Mouse (Mus musculus): Measurements from ENCODE around the gene Nxnl1.

DNA sequence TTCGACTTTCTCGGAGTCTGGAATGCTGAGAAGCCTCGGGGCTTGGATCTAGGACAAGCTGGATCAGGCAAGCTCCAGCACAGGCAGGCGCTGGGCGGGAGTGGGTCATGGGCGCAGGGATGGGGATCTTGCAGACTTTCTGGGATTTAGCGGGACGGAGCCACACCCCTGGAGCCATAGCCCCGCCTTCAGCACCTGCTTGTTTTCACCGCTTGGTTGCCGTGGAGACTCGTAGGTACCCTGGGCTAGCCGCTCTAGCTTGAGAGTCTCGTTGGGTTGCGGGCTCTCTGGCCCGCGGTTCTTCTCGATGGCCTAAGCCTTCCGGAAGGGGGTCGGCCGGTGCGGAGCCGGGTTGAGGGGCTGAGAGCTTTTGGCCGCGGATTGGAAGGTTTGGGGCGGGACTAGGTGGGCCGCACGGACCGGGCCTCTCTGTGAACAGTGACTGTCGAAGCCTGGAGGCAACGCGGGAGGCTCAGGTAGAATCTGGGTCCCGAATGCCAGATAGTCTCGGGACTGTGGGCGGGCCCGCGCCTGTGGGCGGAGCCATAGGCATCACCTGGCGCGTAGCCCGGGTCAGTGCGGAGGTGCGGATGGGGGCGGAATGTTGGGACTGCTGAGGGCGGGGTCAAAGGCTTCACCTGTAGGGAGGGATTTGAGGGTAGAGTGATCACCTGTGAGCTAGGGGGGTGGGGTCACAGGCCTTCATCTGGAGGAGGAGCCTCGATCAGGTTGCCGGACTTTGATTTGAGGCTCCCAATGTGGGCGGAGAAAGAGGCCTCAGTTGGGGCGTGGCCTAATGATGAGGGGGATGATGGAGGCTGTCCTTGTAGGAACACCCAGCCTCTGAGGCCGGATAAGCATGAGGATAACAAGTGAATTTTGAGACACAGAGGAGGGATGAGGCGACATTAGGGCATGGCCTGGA is 3.2 kb upstream of the Nxnl1 start:
- TF ChIP-seq ZC3H11A (IDR thresholded peaks at IDR 0.05; ENCODE audit: borderline replicate concordance, low read depth, low read length), result no peak
- 0 out of 2 replicates have a peak, but pooled peaks have one; percentile 10 for TF ChIP-seq HCFC1 (IDR thresholded peaks at IDR 0.05; ENCODE audit: borderline replicate concordance, insufficient read depth, low read length)
